Mouse (Mus musculus): ENCODE data around the gene Fam171a1.

GRCm38 (mm10) chr2:3244251-3244650, 130.2 kb downstream of the Fam171a1 start:
- TF ChIP-seq CTCF (IDR thresholded peaks at IDR 0.05; ENCODE audit: borderline replicate concordance, control insufficient read depth, extremely low read depth, insufficient read depth, low read length, poor library complexity) = no peak
- no peak for TF ChIP-seq POLR2A (IDR thresholded peaks at IDR 0.05; ENCODE audit: control insufficient read depth, extremely low read depth, insufficient read depth, low read length, poor library complexity)
